Mouse (Mus musculus) forebrain, embryonic 15.5 days (tissue): ENCODE measurements at regions not wholly inside any gene's neighbourhood (a gene's known extent, or its start where the extent isn't known, plus 50 kb on each side); places are given as distances from the start of the nearest gene placed in this dataset.

ENCODE experiments used
- ATAC-seq: fragments of 200-750 bp; cut with Nextera tagmentation; replicated peaks from 2 replicates; pipeline ENCODE4 v1.8.0; 2017; ENCODE audit warnings: mild to moderate bottlenecking, moderate TSS enrichment, moderate library complexity
- H3K27ac ChIP-seq: fragments of 300-500 bp; sonication (generic); replicated peaks from 2 replicates; pipeline ENCODE4 v1.5.1; 2015; ENCODE audit warnings: mild to moderate bottlenecking, inconsistent platforms
- H3K27me3 ChIP-seq: fragments of 300-500 bp; sonication (generic); 2 replicates; pipeline ENCODE4 v1.6.1; 2015; ENCODE audit warnings: inconsistent platforms
- H3K36me3 ChIP-seq: fragments of 300-500 bp; sonication (generic); 2 replicates; pipeline ENCODE4 v1.6.1; 2015; ENCODE audit warnings: mild to moderate bottlenecking, inconsistent platforms
- H3K4me1 ChIP-seq: fragments of 300-500 bp; sonication (generic); 2 replicates; pipeline ENCODE4 v1.6.1; 2015; ENCODE audit warnings: inconsistent platforms
- H3K4me2 ChIP-seq: fragments of 300-500 bp; sonication (generic); replicated peaks from 2 replicates; pipeline ENCODE4 v1.6.1; 2015; ENCODE audit warnings: mild to moderate bottlenecking, inconsistent platforms
- H3K4me3 ChIP-seq: fragments of 300-500 bp; sonication (generic); 2 replicates; pipeline ENCODE4 v1.5.1; 2015; ENCODE audit warnings: mild to moderate bottlenecking, inconsistent platforms
- H3K9ac ChIP-seq: fragments of 300-500 bp; sonication (generic); replicated peaks from 2 replicates; pipeline ENCODE4 v1.6.1; 2015; ENCODE audit warnings: mild to moderate bottlenecking, inconsistent platforms
- H3K9me3 ChIP-seq: fragments of 300-500 bp; sonication (generic); 2 replicates; pipeline ENCODE4 v1.6.1; 2016; ENCODE audit warnings: inconsistent platforms
- WGBS: fragments of 180-500 bp; shearing (Covaris S2); methylation state at CpG from one replicate; pipeline ENCODE4 v1.1.7; 2015; ENCODE audit warnings: mixed read lengths; 5-methylcytosine and 5-hydroxymethylcytosine counted together

- Histone ChIP-seq H3K9me3 (no peaks in the 10 kb centered on the region), H3K27ac (no peak overlapping the region), H3K4me1 (peaks cover 7% of the 10 kb centered on the region), H3K9ac (no peak overlapping the region), H3K4me3 (no peak overlapping the region), H3K27me3 (no peaks in the 10 kb centered on the region), H3K4me2 (no peak overlapping the region), H3K36me3 (no peaks in the 10 kb centered on the region)
- WGBS: 34% methylated on average over 9 of the region's 9 CpGs
- ATAC-seq: no peak
Measured at GRCm38 (mm10) chr2:128240536-128241279, 114.9 kb downstream of the Bcl2l11 start.

- WGBS: 4% methylated on average over 3 of the region's 3 CpGs
- H3K9me3 ChIP-seq: no peaks in the 10 kb centered on the region
- no peak overlapping the region for H3K4me2 ChIP-seq
- ATAC-seq: no peak
- no peak overlapping the region for H3K4me3 ChIP-seq
- no peaks in the 10 kb centered on the region for H3K27me3 ChIP-seq
- H3K9ac ChIP-seq: no peak overlapping the region
- H3K4me1 ChIP-seq: peaks cover 10% of the 10 kb centered on the region
- H3K36me3 ChIP-seq: no peaks in the 10 kb centered on the region
- H3K27ac ChIP-seq: no peak overlapping the region
Measured at GRCm38 (mm10) chr2:128241280-128241665, 115.4 kb downstream of the Bcl2l11 start.

GRCm38 (mm10) chr2:128245544-128245943 lies 119.7 kb downstream of the Bcl2l11 start:
- H3K9ac ChIP-seq: no peak overlapping the region
- H3K4me3 ChIP-seq: no peak overlapping the region
- H3K4me1 ChIP-seq: peaks cover 10% of the 10 kb centered on the region
- no peak overlapping the region for H3K27ac ChIP-seq
- 57% methylated on average over 10 of the region's 10 CpGs for WGBS
- ATAC-seq: peak; percentile 76
- no peaks in the 10 kb centered on the region for H3K27me3 ChIP-seq
- no peaks in the 10 kb centered on the region for H3K9me3 ChIP-seq
- H3K36me3 ChIP-seq: no peaks in the 10 kb centered on the region
- no peak overlapping the region for H3K4me2 ChIP-seq

GRCm38 (mm10) chr2:128247967-128248366 lies 122.1 kb downstream of the Bcl2l11 start:
- Histone ChIP-seq H3K9me3 (no peaks in the 10 kb centered on the region), H3K9ac (no peak overlapping the region), H3K4me3 (no peak overlapping the region), H3K4me2 (no peak overlapping the region), H3K27me3 (no peaks in the 10 kb centered on the region), H3K4me1 (peaks cover 6% of the 10 kb centered on the region), H3K36me3 (no peaks in the 10 kb centered on the region), H3K27ac (no peak overlapping the region)
- WGBS: 42% methylated on average over 4 of the region's 4 CpGs
- ATAC-seq: no peak

GRCm38 (mm10) chr2:128249188-128249587 lies 123.3 kb downstream of the Bcl2l11 start:
- H3K9me3 ChIP-seq: no peaks in the 10 kb centered on the region
- no peak for ATAC-seq
- H3K27ac ChIP-seq: no peak overlapping the region
- H3K9ac ChIP-seq: no peak overlapping the region
- no peaks in the 10 kb centered on the region for H3K36me3 ChIP-seq
- 99% methylated on average over 4 of the region's 4 CpGs for WGBS
- no peaks in the 10 kb centered on the region for H3K27me3 ChIP-seq
- no peak overlapping the region for H3K4me3 ChIP-seq
- H3K4me1 ChIP-seq: peaks cover 6% of the 10 kb centered on the region
- no peak overlapping the region for H3K4me2 ChIP-seq

- Histone ChIP-seq H3K4me1 (peaks cover 6% of the 10 kb centered on the region), H3K27me3 (no peaks in the 10 kb centered on the region), H3K9me3 (no peaks in the 10 kb centered on the region), H3K4me3 (no peak overlapping the region), H3K4me2 (no peak overlapping the region), H3K9ac (no peak overlapping the region), H3K27ac (no peak overlapping the region), H3K36me3 (no peaks in the 10 kb centered on the region)
- ATAC-seq: no peak
- WGBS: 90% methylated on average over 2 of the region's 2 CpGs
Measured at GRCm38 (mm10) chr2:128249607-128250006, 123.8 kb downstream of the Bcl2l11 start.

GRCm38 (mm10) chr2:128250841-128251240 lies 125.0 kb downstream of the Bcl2l11 start:
- Histone ChIP-seq H3K4me1 (peaks cover 2% of the 10 kb centered on the region), H3K9me3 (no peaks in the 10 kb centered on the region), H3K27me3 (no peaks in the 10 kb centered on the region), H3K36me3 (no peaks in the 10 kb centered on the region), H3K4me2 (no peak overlapping the region), H3K9ac (no peak overlapping the region), H3K27ac (no peak overlapping the region), H3K4me3 (no peak overlapping the region)
- 93% methylated on average over 4 of the region's 4 CpGs for WGBS
- no peak for ATAC-seq

- H3K9ac ChIP-seq: no peak overlapping the region
- 79% methylated on average over 6 of the region's 6 CpGs for WGBS
- H3K36me3 ChIP-seq: no peaks in the 10 kb centered on the region
- H3K27me3 ChIP-seq: no peaks in the 10 kb centered on the region
- H3K27ac ChIP-seq: no peak overlapping the region
- no peak overlapping the region for H3K4me2 ChIP-seq
- ATAC-seq: no peak
- H3K4me1 ChIP-seq: no peaks in the 10 kb centered on the region
- no peaks in the 10 kb centered on the region for H3K9me3 ChIP-seq
- no peak overlapping the region for H3K4me3 ChIP-seq
Measured at GRCm38 (mm10) chr2:128256651-128257050, 130.8 kb downstream of the Bcl2l11 start.

GRCm38 (mm10) chr2:128257262-128257661 lies 131.4 kb downstream of the Bcl2l11 start:
- Histone ChIP-seq H3K4me2 (no peak overlapping the region), H3K4me3 (no peak overlapping the region), H3K9me3 (no peaks in the 10 kb centered on the region), H3K27ac (no peak overlapping the region), H3K27me3 (no peaks in the 10 kb centered on the region), H3K4me1 (no peaks in the 10 kb centered on the region), H3K9ac (no peak overlapping the region), H3K36me3 (no peaks in the 10 kb centered on the region)
- 86% methylated on average over 9 of the region's 9 CpGs for WGBS
- ATAC-seq: no peak

GRCm38 (mm10) chr2:128263880-128264279 lies 138.0 kb downstream of the Bcl2l11 start:
- Histone ChIP-seq H3K4me1 (no peaks in the 10 kb centered on the region), H3K9me3 (no peaks in the 10 kb centered on the region), H3K27ac (no peak overlapping the region), H3K36me3 (no peaks in the 10 kb centered on the region), H3K9ac (no peak overlapping the region), H3K4me2 (no peak overlapping the region), H3K27me3 (no peaks in the 10 kb centered on the region), H3K4me3 (no peak overlapping the region)
- no peak for ATAC-seq
- WGBS: 94% methylated on average over 3 of the region's 3 CpGs

- ATAC-seq: no peak
- no peaks in the 10 kb centered on the region for H3K9me3 ChIP-seq
- H3K27me3 ChIP-seq: no peaks in the 10 kb centered on the region
- H3K9ac ChIP-seq: no peak overlapping the region
- WGBS: 29% methylated on average over 9 of the region's 9 CpGs
- H3K4me1 ChIP-seq: no peaks in the 10 kb centered on the region
- H3K4me2 ChIP-seq: no peak overlapping the region
- H3K36me3 ChIP-seq: no peaks in the 10 kb centered on the region
- no peak overlapping the region for H3K4me3 ChIP-seq
- no peak overlapping the region for H3K27ac ChIP-seq
Measured at GRCm38 (mm10) chr2:128265014-128265990, 139.5 kb downstream of the Bcl2l11 start.

GRCm38 (mm10) chr2:128270377-128271129 lies 144.7 kb downstream of the Bcl2l11 start:
- no peak for ATAC-seq
- no peak overlapping the region for H3K27ac ChIP-seq
- 81% methylated on average over 9 of the region's 9 CpGs for WGBS
- H3K27me3 ChIP-seq: no peaks in the 10 kb centered on the region
- no peaks in the 10 kb centered on the region for H3K4me1 ChIP-seq
- no peak overlapping the region for H3K9ac ChIP-seq
- H3K4me3 ChIP-seq: no peak overlapping the region
- no peak overlapping the region for H3K4me2 ChIP-seq
- H3K36me3 ChIP-seq: no peaks in the 10 kb centered on the region
- H3K9me3 ChIP-seq: no peaks in the 10 kb centered on the region
